Mouse (Mus musculus) bone marrow, adult 2 months (tissue): Measurements from ENCODE around the gene Cdc42ep5.

Source experiments
- CTCF ChIP-seq: fragments of 200-500 bp; IDR thresholded peaks from 2 replicates; pipeline ENCODE4 v1.5.1; 2011; ENCODE audit warnings: low read length, control low read depth; ENCODE audit not compliant: control insufficient read depth, insufficient read depth
- POLR2A ChIP-seq: fragments of 200-500 bp; IDR thresholded peaks from 2 replicates; pipeline ENCODE4 v1.6.1; 2011; ENCODE audit warnings: low read depth, mild to moderate bottlenecking, control low read depth, low read length, borderline replicate concordance; ENCODE audit not compliant: control insufficient read depth

DNA sequence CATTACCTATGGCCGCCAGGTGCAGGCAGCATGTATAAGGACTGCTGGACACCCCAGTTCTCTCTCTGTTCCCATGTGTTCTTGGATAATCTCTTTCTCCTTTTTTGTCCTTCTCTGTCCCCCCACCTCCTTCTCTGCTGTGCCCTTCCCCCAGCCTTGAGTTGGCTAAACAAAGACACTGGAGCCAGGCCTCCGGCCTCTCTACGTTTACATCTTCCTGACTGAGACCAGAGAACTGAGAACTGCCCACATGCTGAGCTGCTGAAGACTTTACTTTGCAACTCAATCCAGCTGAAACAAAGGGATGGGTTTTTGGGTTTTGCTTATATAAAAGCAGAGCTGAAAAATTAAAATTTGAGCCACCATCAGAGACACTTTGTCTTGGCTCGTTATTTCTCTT, 9.7 kb downstream of the Cdc42ep5 start:
- TF ChIP-seq POLR2A = no peak
- no peak for TF ChIP-seq CTCF
